Mouse (Mus musculus) spleen, adult 2 months (tissue): Measurements from ENCODE around the gene Bbs5.

Source experiments
- CTCF ChIP-seq: fragments of 200-500 bp; IDR thresholded peaks from 2 replicates; pipeline ENCODE4 v1.5.1; 2011; ENCODE audit warnings: mild to moderate bottlenecking, inconsistent platforms; ENCODE audit not compliant: insufficient read depth, insufficient read length, insufficient replicate concordance; ENCODE audit errors: extremely low read depth
- POLR2A ChIP-seq: fragments of 200-500 bp; IDR thresholded peaks from 2 replicates; pipeline ENCODE4 v1.6.1; 2011; ENCODE audit warnings: low read depth, low read length, inconsistent platforms

DNA sequence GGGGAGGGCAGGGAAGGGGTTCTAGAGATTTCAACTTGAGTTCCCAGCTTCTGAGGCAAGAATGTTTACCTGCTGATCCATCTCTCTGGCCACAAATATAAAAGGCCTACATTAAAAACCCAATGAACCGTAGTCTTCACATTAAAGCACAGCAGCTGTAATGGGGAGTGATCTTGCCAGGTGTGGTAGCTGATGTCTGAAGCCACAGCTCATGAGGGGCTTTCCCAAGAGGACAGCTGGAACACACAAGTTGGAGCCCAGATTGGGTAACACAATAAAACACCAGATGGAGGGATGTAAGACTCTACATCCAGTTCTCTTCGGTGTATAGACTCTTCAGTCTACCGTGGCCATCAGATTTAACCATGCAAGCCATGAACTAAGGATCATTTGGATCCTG is 37.5 kb downstream of the Bbs5 start:
- TF ChIP-seq CTCF = no peak
- TF ChIP-seq POLR2A = no peak
